In the genomic region with DNA sequence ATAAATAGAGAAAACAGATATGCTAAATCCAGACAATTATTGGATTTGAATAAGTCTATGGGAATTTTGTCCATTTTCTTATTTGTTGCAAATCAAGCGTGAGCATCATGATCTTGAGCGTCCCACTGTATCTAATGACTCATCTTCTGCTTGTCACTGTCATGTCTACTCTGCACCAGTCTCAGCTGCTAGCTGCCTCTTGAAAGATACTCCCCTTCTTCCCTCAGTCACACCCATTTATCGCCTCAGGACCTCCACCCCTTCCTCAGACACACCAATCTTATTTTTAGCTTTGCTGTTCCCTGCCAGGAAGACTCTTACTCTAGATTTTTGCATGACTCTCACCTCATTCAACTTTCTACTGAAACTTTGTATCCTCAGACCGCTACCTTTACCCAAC, we compare ENCODE assay signal across 30 mouse cellular contexts. TPM values are rescaled to one million over a fixed set of nuclear protein-coding genes. Genes with fewer than 3 reads are reported as not detected.
DNase-seq lines count a peak whose midpoint lies in the region; ATAC-seq lines count a peak whose summit lies in the region.
"Had no signal": no experiment of that assay in that cellular context is flagged by ENCODE, and none has a peak within 500 bp of the region (broad histone marks: within the 10 kb centered on the region; RNA-seq: fewer than 3 reads in every experiment).

No protein-coding gene starts in this region.

- H3K4me3 ChIP-seq in heart, embryonic 12.5 days: no peak overlapping the region
- H3K4me3 ChIP-seq in heart, embryonic 15.5 days: no peak overlapping the region
- H3K4me3 ChIP-seq in liver, embryonic 11.5 days (ENCODE audit: low read depth, low read length): no peak overlapping the region
- H3K4me3 ChIP-seq in liver, embryonic 13.5 days (replicated peaks): no peak overlapping the region
- H3K4me3 ChIP-seq: embryonic facial prominence, embryonic 10.5 days; embryonic facial prominence, embryonic 13.5 days; erythroblast, embryonic 14.5 days; forebrain, embryonic 12.5 days; forebrain, embryonic 15.5 days had no signal

- intact Hi-C loops in heart, postnatal 36 days (cut with DNase I): no loop called here

- 47% methylated on average over 4 of the region's 4 CpGs for WGBS in heart, embryonic 12.5 days
- WGBS in heart, embryonic 15.5 days: 44% methylated on average over 4 of the region's 4 CpGs
- WGBS in liver, embryonic 11.5 days: 53% methylated on average over 4 of the region's 4 CpGs
- 46% methylated on average over 4 of the region's 4 CpGs for WGBS in liver, embryonic 13.5 days (ENCODE audit: insufficient replicate concordance)

- no peaks in the 10 kb centered on the region for H3K27me3 ChIP-seq in heart, embryonic 12.5 days (replicated peaks)
- H3K27me3 ChIP-seq in heart, embryonic 15.5 days: no peaks in the 10 kb centered on the region
- no peaks in the 10 kb centered on the region for H3K27me3 ChIP-seq in liver, embryonic 11.5 days (replicated peaks; ENCODE audit: control insufficient read depth, insufficient read depth, low read length)
- H3K27me3 ChIP-seq in liver, embryonic 13.5 days: no peaks in the 10 kb centered on the region
- H3K27me3 ChIP-seq: embryonic facial prominence, embryonic 13.5 days; forebrain, embryonic 12.5 days; forebrain, embryonic 15.5 days had no signal

- H3K9ac ChIP-seq in heart, embryonic 12.5 days: no peak overlapping the region
- no peak overlapping the region for H3K9ac ChIP-seq in heart, embryonic 15.5 days
- no peak overlapping the region for H3K9ac ChIP-seq in liver, embryonic 11.5 days (ENCODE audit: low read depth, low read length)
- H3K9ac ChIP-seq in liver, embryonic 13.5 days: no peak overlapping the region
- H3K9ac ChIP-seq: embryonic facial prominence, embryonic 13.5 days; forebrain, embryonic 12.5 days; forebrain, embryonic 15.5 days; hindbrain, embryonic 14.5 days had no signal

- peaks cover 20% of the 10 kb centered on the region for H3K4me1 ChIP-seq in heart, embryonic 12.5 days (replicated peaks)
- peaks cover 23% of the 10 kb centered on the region for H3K4me1 ChIP-seq in heart, embryonic 15.5 days (replicated peaks)
- no peaks in the 10 kb centered on the region; the same call in 1 of the 2 replicates for H3K4me1 ChIP-seq in liver, embryonic 11.5 days (replicated peaks; ENCODE audit: control insufficient read depth, insufficient read depth, low read length)
- peaks cover 13% of the 10 kb centered on the region for H3K4me1 ChIP-seq in liver, embryonic 13.5 days (replicated peaks)
- H3K4me1 ChIP-seq: embryonic facial prominence, embryonic 10.5 days; embryonic facial prominence, embryonic 13.5 days; forebrain, embryonic 15.5 days had no signal

- H3K4me2 ChIP-seq in heart, embryonic 12.5 days: peak overlapping the region; percentile 26; the same call in 1 of the 2 replicates
- peak overlapping the region; percentile 18 for H3K4me2 ChIP-seq in heart, embryonic 15.5 days
- no peak overlapping the region for H3K4me2 ChIP-seq in liver, embryonic 11.5 days
- H3K4me2 ChIP-seq in liver, embryonic 13.5 days: no peak overlapping the region
- H3K4me2 ChIP-seq: embryonic facial prominence, embryonic 13.5 days; forebrain, embryonic 12.5 days; forebrain, embryonic 15.5 days; hindbrain, embryonic 14.5 days had no signal

- ATAC-seq in heart, embryonic 12.5 days (ENCODE audit: insufficient number of reproducible peaks, low FRiP score): no peak
- ATAC-seq in heart, embryonic 15.5 days (replicated peaks; ENCODE audit: insufficient number of reproducible peaks, insufficient read depth, low FRiP score, low read depth): no peak
- peak; percentile 58; the same call in 1 of the 2 replicates for ATAC-seq in liver, embryonic 11.5 days (replicated peaks; ENCODE audit: low FRiP score)
- 0 out of 2 replicates have a peak, but pooled peaks have one; percentile 51 for ATAC-seq in liver, embryonic 13.5 days (ENCODE audit: low read depth)
- ATAC-seq: activated CD4-positive, CD25-positive, alpha-beta regulatory T cell, adult 4 months; CD4-positive, CD25-positive, alpha-beta regulatory T cell, adult 4 months; forebrain, embryonic 15.5 days; hindbrain, postnatal 0 days; inflammation-experienced regulatory T-cells, adult 6 months; intestine, embryonic 16.5 days had no signal

- H3K36me3 ChIP-seq in heart, embryonic 12.5 days: no peaks in the 10 kb centered on the region
- H3K36me3 ChIP-seq in heart, embryonic 15.5 days: no peaks in the 10 kb centered on the region
- no peaks in the 10 kb centered on the region for H3K36me3 ChIP-seq in liver, embryonic 11.5 days (ENCODE audit: control insufficient read depth, insufficient read depth, low read length)
- H3K36me3 ChIP-seq in liver, embryonic 13.5 days: no peaks in the 10 kb centered on the region
- H3K36me3 ChIP-seq: embryonic facial prominence, embryonic 10.5 days; embryonic facial prominence, embryonic 13.5 days; forebrain, embryonic 12.5 days; forebrain, embryonic 15.5 days had no signal

- H3K27ac ChIP-seq in heart, embryonic 12.5 days (ENCODE audit: poor library complexity, severe bottlenecking): peak overlapping the region; percentile 71
- H3K27ac ChIP-seq in heart, embryonic 15.5 days: peak overlapping the region; percentile 68
- no peak overlapping the region for H3K27ac ChIP-seq in liver, embryonic 11.5 days (ENCODE audit: low read depth, low read length)
- H3K27ac ChIP-seq in liver, embryonic 13.5 days: no peak overlapping the region
- H3K27ac ChIP-seq: embryonic facial prominence, embryonic 10.5 days; embryonic facial prominence, embryonic 13.5 days; forebrain, embryonic 12.5 days; forebrain, embryonic 15.5 days; hindbrain, embryonic 14.5 days; hindbrain, postnatal 0 days had no signal

- H3K9me3 ChIP-seq in heart, embryonic 12.5 days (replicated peaks): no peaks in the 10 kb centered on the region
- H3K9me3 ChIP-seq in heart, embryonic 15.5 days (replicated peaks): no peaks in the 10 kb centered on the region
- H3K9me3 ChIP-seq in liver, embryonic 11.5 days (ENCODE audit: control insufficient read depth, low read length): no peaks in the 10 kb centered on the region
- no peaks in the 10 kb centered on the region for H3K9me3 ChIP-seq in liver, embryonic 13.5 days (replicated peaks)
- H3K9me3 ChIP-seq: embryonic facial prominence, embryonic 10.5 days; embryonic facial prominence, embryonic 13.5 days; forebrain, embryonic 12.5 days; forebrain, embryonic 15.5 days had no signal

- DNase-seq in heart, postnatal 4 days: no peak
- DNase-seq in heart, postnatal 36 days: no peak
- DNase-seq in liver, embryonic 11.5 days (ENCODE audit: low spot score): no peak
- DNase-seq in liver: no peak
- DNase-seq in liver, embryonic 13.5 days: no peak
- no peak for DNase-seq in ovary, postnatal 14 days (ENCODE audit: low spot score)
- DNase-seq: adrenal gland, adult 8-10 months; adrenal gland, postnatal 25 days; cerebellum, adult 11-12 months; cerebellum, adult 8-10 months; cerebellum, postnatal 10 days; cerebellum, postnatal 36 days; embryo, embryonic 11 days; gastrocnemius, postnatal 25 days; kidney, adult 18-20 months had no signal

RNA-seq across cellular contexts. Expression of gene Arfip1, which starts 19.0 kb away (rescaled TPM):
- 49.3 and 50.8 TPM in 2 replicates for polyA plus RNA-seq in heart, embryonic 12.5 days (2016; fragmentation: Nextera tagmentation; extraction: Ambion mirVana)
- total RNA-seq in heart, postnatal 4 days (2021): 10 to 100 TPM; 36.0 to 41.6 TPM
- polyA plus RNA-seq in heart, embryonic 15.5 days (2015; fragmentation: Nextera tagmentation; extraction: Ambion mirVana): 46.8 and 54.0 TPM in 2 replicates
- 10 to 100 TPM; 13.8 to 19.5 TPM for total RNA-seq in heart, postnatal 36 days (2021)
- 30.9 and 33.7 TPM in 2 replicates for polyA plus RNA-seq in liver, embryonic 11.5 days (2014; fragmentation: Nextera tagmentation; extraction: Ambion mirVana)
- 14.2 and 16.8 TPM in 2 replicates for polyA plus RNA-seq in liver, embryonic 13.5 days (2015; fragmentation: Nextera tagmentation; extraction: Ambion mirVana)

RNA-seq across cellular contexts. Expression of gene Tigd4, which starts 30.0 kb away (rescaled TPM):
- not detected in 2 replicates for polyA plus RNA-seq in heart, embryonic 12.5 days (2016; fragmentation: Nextera tagmentation; extraction: Ambion mirVana)
- total RNA-seq in heart, postnatal 4 days (2021): under 1 TPM; 0.33 to 0.34 TPM
- 0.28 and 0.29 TPM in 2 replicates for polyA plus RNA-seq in heart, embryonic 15.5 days (2015; fragmentation: Nextera tagmentation; extraction: Ambion mirVana)
- total RNA-seq in heart, postnatal 36 days (2021): under 1 TPM in 1 of 2 experiments, not detected in 1; 0.08 TPM
- polyA plus RNA-seq in liver, embryonic 11.5 days (2014; fragmentation: Nextera tagmentation; extraction: Ambion mirVana): not detected in 2 replicates
- polyA plus RNA-seq in liver, embryonic 13.5 days (2015; fragmentation: Nextera tagmentation; extraction: Ambion mirVana): 0.08 TPM in 1 of 2 replicates, not detected in the other
- total RNA-seq: hindbrain, postnatal 0 days had no signal
- polyA plus RNA-seq: activated CD4-positive, CD25-positive, alpha-beta regulatory T cell, adult 4 months; C2C12; CD4-positive, CD25-positive, alpha-beta regulatory T cell, adult 4 months; erythroblast, embryonic 14.5 days; forebrain, embryonic 12.5 days; gonadal fat pad, adult 2 months; hindbrain, embryonic 14.5 days; hindbrain, postnatal 0 days; inflammation-experienced regulatory T-cells, adult 6 months; intestine, embryonic 16.5 days had no signal

Comparison
In these comparisons a context has a peak if more than half of its experiments do, and no peak if none do; other contexts are left out.
1. ATAC-seq: peak in liver, embryonic 11.5 days (single experiment) and liver, embryonic 13.5 days (single experiment); none in heart, embryonic 12.5 days (single experiment) and heart, embryonic 15.5 days (single experiment).
2. H3K27ac ChIP-seq: peak in heart, embryonic 12.5 days (single experiment) and heart, embryonic 15.5 days (single experiment); none in liver, embryonic 11.5 days (single experiment) and liver, embryonic 13.5 days (single experiment).
3. H3K4me2 ChIP-seq: peak in heart, embryonic 12.5 days (single experiment) and heart, embryonic 15.5 days (single experiment); none in liver, embryonic 11.5 days (single experiment) and liver, embryonic 13.5 days (single experiment).